Mouse (Mus musculus) heart, adult 2 months (tissue): ENCODE results near the gene Rhbdf1.
"Not testable (repeated sequence)": the region's sequence is repeated elsewhere in the genome, so short reads cannot be mapped to it uniquely, and the experiment has no call there.

ENCODE experiments used
- CTCF ChIP-seq: fragments of 200-600 bp; IDR thresholded peaks from 2 replicates; pipeline ENCODE4 v1.8.1; 2022; ENCODE audit warnings: antibody characterized with exemption, mild to moderate bottlenecking, moderate library complexity
- EP300 ChIP-seq: fragments of 200-500 bp; IDR thresholded peaks from 2 replicates; pipeline ENCODE4 v1.6.1; 2011; ENCODE audit warnings: low read depth, low read length, control low read depth; ENCODE audit not compliant: insufficient read depth
- POLR2A ChIP-seq: fragments of 200-500 bp; IDR thresholded peaks from 2 replicates; pipeline ENCODE4 v1.6.1; 2011; ENCODE audit warnings: mild to moderate bottlenecking, low read depth, low read length, control low read depth; ENCODE audit not compliant: insufficient read depth

DNA sequence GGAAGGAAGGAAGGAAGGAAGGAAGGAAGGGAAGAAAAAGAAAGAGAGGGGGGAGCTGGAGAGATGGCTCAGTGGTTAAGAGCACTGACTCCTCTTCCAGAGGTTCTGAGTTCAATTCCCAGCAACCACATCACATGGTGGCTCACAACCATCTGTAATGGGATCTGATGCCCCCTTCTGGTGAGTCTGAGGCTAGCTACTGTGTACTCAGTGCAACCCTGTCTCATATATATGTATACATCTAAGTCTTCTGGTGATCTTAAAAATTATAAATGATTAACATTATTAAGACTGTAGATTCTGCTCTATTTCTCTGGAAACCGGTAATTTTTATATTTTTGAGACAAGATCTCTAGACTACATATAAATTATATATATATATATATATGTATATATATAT, 21.1 kb downstream of the Rhbdf1 start:
- TF ChIP-seq CTCF = peak; percentile 41
- not testable (repeated sequence) for TF ChIP-seq EP300, POLR2A
